26 mouse cellular contexts compared by ENCODE assay signal in genomic region chr6:23076060-23076459, GRCm38 (mm10). TPM values are rescaled to one million over a fixed set of nuclear protein-coding genes. Genes with fewer than 3 reads are reported as not detected.
DNase-seq lines count a peak whose midpoint lies in the region; ATAC-seq and TF ChIP-seq lines count a peak whose summit lies in the region.
"Had no signal": no experiment of that assay in that cellular context is flagged by ENCODE, and none has a peak within 500 bp of the region (broad histone marks: within the 10 kb centered on the region; RNA-seq: fewer than 3 reads in every experiment).

No protein-coding gene starts in this region.

- 29% methylated on average over 2 of the region's 2 CpGs for WGBS in forebrain, postnatal 0 days
- WGBS in forebrain, embryonic 13.5 days = 30% methylated on average over 2 of the region's 2 CpGs
- WGBS in midbrain, postnatal 0 days = 30% methylated on average over 2 of the region's 2 CpGs
- 34% methylated on average over 2 of the region's 2 CpGs for WGBS in midbrain, embryonic 11.5 days
- 61% methylated on average over 2 of the region's 2 CpGs for WGBS in lung, postnatal 0 days

- H3K9me3 ChIP-seq in forebrain, postnatal 0 days (ENCODE audit: low read length) = no peaks in the 10 kb centered on the region
- H3K9me3 ChIP-seq in forebrain, embryonic 13.5 days (replicated peaks) = no peaks in the 10 kb centered on the region
- H3K9me3 ChIP-seq in midbrain, postnatal 0 days (ENCODE audit: low read length) = no peaks in the 10 kb centered on the region
- H3K9me3 ChIP-seq in midbrain, embryonic 11.5 days (ENCODE audit: control insufficient read depth, low read length) = no peaks in the 10 kb centered on the region
- no peaks in the 10 kb centered on the region for H3K9me3 ChIP-seq in lung, postnatal 0 days (ENCODE audit: low read length)
- H3K9me3 ChIP-seq: embryonic facial prominence, embryonic 12.5 days; embryonic facial prominence, embryonic 15.5 days; heart, embryonic 12.5 days; heart, embryonic 15.5 days; hindbrain, embryonic 10.5 days; hindbrain, embryonic 13.5 days; intestine, embryonic 15.5 days had no signal

- no peak overlapping the region for H3K4me2 ChIP-seq in forebrain, postnatal 0 days (ENCODE audit: low read depth)
- no peak overlapping the region for H3K4me2 ChIP-seq in forebrain, embryonic 13.5 days
- H3K4me2 ChIP-seq in midbrain, postnatal 0 days (ENCODE audit: low read depth, low read length, poor library complexity, severe bottlenecking) = no peak overlapping the region
- no peak overlapping the region for H3K4me2 ChIP-seq in midbrain, embryonic 11.5 days
- H3K4me2 ChIP-seq in lung, postnatal 0 days (replicated peaks; ENCODE audit: low read depth, low read length) = no peak overlapping the region
- H3K4me2 ChIP-seq: embryonic facial prominence, embryonic 12.5 days; embryonic facial prominence, embryonic 15.5 days; heart, embryonic 12.5 days; heart, embryonic 15.5 days; hindbrain, embryonic 13.5 days; intestine, embryonic 15.5 days had no signal

- H3K27me3 ChIP-seq in forebrain, postnatal 0 days (ENCODE audit: insufficient read depth, low read length) = no peaks in the 10 kb centered on the region
- H3K27me3 ChIP-seq in forebrain, embryonic 13.5 days = no peaks in the 10 kb centered on the region
- no peaks in the 10 kb centered on the region for H3K27me3 ChIP-seq in midbrain, postnatal 0 days (ENCODE audit: insufficient read depth, low read length)
- H3K27me3 ChIP-seq in midbrain, embryonic 11.5 days (ENCODE audit: control insufficient read depth, insufficient read depth, low read length) = no peaks in the 10 kb centered on the region
- no peaks in the 10 kb centered on the region for H3K27me3 ChIP-seq in lung, postnatal 0 days (replicated peaks; ENCODE audit: insufficient read depth, low read length)
- H3K27me3 ChIP-seq: embryonic facial prominence, embryonic 12.5 days; embryonic facial prominence, embryonic 15.5 days; heart, embryonic 12.5 days; heart, embryonic 15.5 days; hindbrain, embryonic 13.5 days; intestine, embryonic 15.5 days had no signal

- 0 out of 2 replicates have a peak, but pooled peaks have one; percentile 42 for ATAC-seq in forebrain, postnatal 0 days
- ATAC-seq in forebrain, embryonic 13.5 days = no peak
- ATAC-seq in midbrain, postnatal 0 days (ENCODE audit: low FRiP score) = 0 out of 2 replicates have a peak, but pooled peaks have one; percentile 27
- ATAC-seq in midbrain, embryonic 11.5 days (ENCODE audit: low FRiP score) = no peak
- ATAC-seq in lung, postnatal 0 days = no peak
- ATAC-seq: CD4-positive, CD25-positive, alpha-beta regulatory T cell, adult 4 months; hindbrain, embryonic 16.5 days; intestine, embryonic 15.5 days had no signal

- H3K36me3 ChIP-seq in forebrain, postnatal 0 days (ENCODE audit: insufficient read depth) = no peaks in the 10 kb centered on the region
- H3K36me3 ChIP-seq in forebrain, embryonic 13.5 days (ENCODE audit: poor library complexity, severe bottlenecking) = no peaks in the 10 kb centered on the region
- H3K36me3 ChIP-seq in midbrain, postnatal 0 days (ENCODE audit: insufficient read depth, low read length) = no peaks in the 10 kb centered on the region
- H3K36me3 ChIP-seq in midbrain, embryonic 11.5 days (ENCODE audit: control insufficient read depth, insufficient read depth, low read length) = no peaks in the 10 kb centered on the region
- H3K36me3 ChIP-seq in lung, postnatal 0 days (ENCODE audit: insufficient read depth, low read length) = no peaks in the 10 kb centered on the region
- H3K36me3 ChIP-seq: embryonic facial prominence, embryonic 12.5 days; embryonic facial prominence, embryonic 15.5 days; heart, embryonic 12.5 days; heart, embryonic 15.5 days; hindbrain, embryonic 10.5 days; hindbrain, embryonic 13.5 days; intestine, embryonic 15.5 days had no signal

- no peaks in the 10 kb centered on the region for H3K4me1 ChIP-seq in forebrain, postnatal 0 days (ENCODE audit: insufficient read depth)
- H3K4me1 ChIP-seq in forebrain, embryonic 13.5 days = peaks cover 4% of the 10 kb centered on the region; the same call in 1 of the 2 replicates
- H3K4me1 ChIP-seq in midbrain, postnatal 0 days (ENCODE audit: insufficient read depth, low read length) = no peaks in the 10 kb centered on the region
- no peaks in the 10 kb centered on the region; the same call in 1 of the 2 replicates for H3K4me1 ChIP-seq in midbrain, embryonic 11.5 days (ENCODE audit: control insufficient read depth, insufficient read depth, low read length)
- H3K4me1 ChIP-seq in lung, postnatal 0 days (ENCODE audit: insufficient read depth, low read depth, low read length) = no peaks in the 10 kb centered on the region; the same call in 1 of the 2 replicates
- H3K4me1 ChIP-seq: embryonic facial prominence, embryonic 15.5 days; hindbrain, embryonic 10.5 days; hindbrain, embryonic 13.5 days; intestine, embryonic 15.5 days had no signal

- DNase-seq in forebrain, postnatal 0 days = no peak
- DNase-seq in midbrain, postnatal 0 days (ENCODE audit: low spot score) = peak; percentile 7
- DNase-seq in midbrain, embryonic 11.5 days (ENCODE audit: low spot score, missing footprints) = no peak
- DNase-seq in ZHBTc4 (ENCODE audit: low read depth, low spot score) = peak; percentile 77
- no peak for DNase-seq in lung, postnatal 0 days (ENCODE audit: low spot score)
- DNase-seq: adrenal gland, adult 2 months; adrenal gland, postnatal 14 days; cerebellum, adult 11-12 months; cerebellum, adult 8-10 months; cerebellum, postnatal 10 days; cerebellum, postnatal 36 days; gastrocnemius, postnatal 25 days; heart, adult 18-20 months; heart, postnatal 10 days; heart, postnatal 36 days had no signal

- H3K4me3 ChIP-seq in forebrain, postnatal 0 days (ENCODE audit: low read depth, low read length) = no peak overlapping the region
- H3K4me3 ChIP-seq in forebrain, embryonic 13.5 days = no peak overlapping the region
- no peak overlapping the region for H3K4me3 ChIP-seq in midbrain, postnatal 0 days (ENCODE audit: low read depth, low read length)
- H3K4me3 ChIP-seq in midbrain, embryonic 11.5 days (ENCODE audit: low read depth, low read length) = no peak overlapping the region
- no peak overlapping the region for H3K4me3 ChIP-seq in lung, postnatal 0 days (ENCODE audit: low read depth, low read length)
- H3K4me3 ChIP-seq: embryonic facial prominence, embryonic 12.5 days; embryonic facial prominence, embryonic 15.5 days; heart, embryonic 12.5 days; heart, embryonic 15.5 days; hindbrain, embryonic 10.5 days; hindbrain, embryonic 13.5 days; intestine, embryonic 15.5 days had no signal

- TF ChIP-seq CTCF in forebrain, postnatal 0 days (IDR thresholded peaks at IDR 0.05; ENCODE audit: low read depth) = no peak
- TF ChIP-seq CTCF in midbrain, postnatal 0 days (IDR thresholded peaks at IDR 0.05) = no peak
- no peak for TF ChIP-seq CTCF in lung, postnatal 0 days (IDR thresholded peaks at IDR 0.05)

- no peak overlapping the region for H3K9ac ChIP-seq in forebrain, postnatal 0 days
- no peak overlapping the region for H3K9ac ChIP-seq in forebrain, embryonic 13.5 days
- H3K9ac ChIP-seq in midbrain, postnatal 0 days (replicated peaks; ENCODE audit: low read length, poor library complexity, severe bottlenecking) = no peak overlapping the region
- H3K9ac ChIP-seq in midbrain, embryonic 11.5 days (ENCODE audit: low read length) = no peak overlapping the region
- no peak overlapping the region for H3K9ac ChIP-seq in lung, postnatal 0 days (replicated peaks; ENCODE audit: low read depth)
- H3K9ac ChIP-seq: embryonic facial prominence, embryonic 12.5 days; embryonic facial prominence, embryonic 15.5 days; heart, embryonic 12.5 days; heart, embryonic 15.5 days; hindbrain, embryonic 13.5 days; intestine, embryonic 15.5 days had no signal

- H3K27ac ChIP-seq in forebrain, postnatal 0 days (ENCODE audit: low read depth, low read length) = no peak overlapping the region
- no peak overlapping the region for H3K27ac ChIP-seq in forebrain, embryonic 13.5 days
- H3K27ac ChIP-seq in midbrain, postnatal 0 days (ENCODE audit: low read depth, low read length) = no peak overlapping the region
- H3K27ac ChIP-seq in midbrain, embryonic 11.5 days (ENCODE audit: low read depth, low read length) = no peak overlapping the region
- H3K27ac ChIP-seq in lung, postnatal 0 days (ENCODE audit: low read length) = no peak overlapping the region
- H3K27ac ChIP-seq: embryonic facial prominence, embryonic 12.5 days; embryonic facial prominence, embryonic 15.5 days; heart, embryonic 15.5 days; hindbrain, embryonic 10.5 days; hindbrain, embryonic 13.5 days; intestine, embryonic 15.5 days had no signal

- TF ChIP-seq EP300 in lung, postnatal 0 days (IDR thresholded peaks at IDR 0.05) = no peak

RNA-seq across cellular contexts. Expression of gene Aass, which starts 56.7 kb away (rescaled TPM):
- 1.5 and 3.9 TPM in 2 replicates for total RNA-seq in forebrain, postnatal 0 days (2014; rRNA removed)
- polyA plus RNA-seq in forebrain, postnatal 0 days (2015; fragmentation: Nextera tagmentation; extraction: Ambion mirVana) = 0.46 and 0.48 TPM in 2 replicates
- 0.90 and 1.1 TPM in 2 replicates for polyA plus RNA-seq in forebrain, embryonic 13.5 days (2015; fragmentation: Nextera tagmentation; extraction: Ambion mirVana)
- 0.16 and 0.57 TPM in 2 replicates for total RNA-seq in midbrain, postnatal 0 days (2014; rRNA removed)
- polyA plus RNA-seq in midbrain, postnatal 0 days (2015; fragmentation: Nextera tagmentation; extraction: Ambion mirVana) = 0.29 and 0.64 TPM in 2 replicates
- polyA plus RNA-seq in midbrain, embryonic 11.5 days (2014; fragmentation: Nextera tagmentation; extraction: Ambion mirVana) = 1.0 TPM in 2 replicates
- polyA plus RNA-seq in lung, postnatal 0 days (2015; fragmentation: Nextera tagmentation; extraction: Ambion mirVana) = 1.8 and 1.9 TPM in 2 replicates
- total RNA-seq: heart, postnatal 10 days had no signal
- polyA plus RNA-seq: C2C12; CD4-positive, CD25-positive, alpha-beta regulatory T cell, adult 4 months had no signal

Comparison
In these comparisons a context has a peak if more than half of its experiments do, and no peak if none do; other contexts are left out.
1. ATAC-seq: peak in forebrain, postnatal 0 days (single experiment) and midbrain, postnatal 0 days (single experiment); none in forebrain, embryonic 13.5 days (single experiment), midbrain, embryonic 11.5 days (single experiment) and lung, postnatal 0 days (single experiment).
2. DNase-seq: peak in midbrain, postnatal 0 days (single experiment) and ZHBTc4 (single experiment); none in forebrain, postnatal 0 days (single experiment), midbrain, embryonic 11.5 days (single experiment) and lung, postnatal 0 days (single experiment).